In the genomic region with DNA sequence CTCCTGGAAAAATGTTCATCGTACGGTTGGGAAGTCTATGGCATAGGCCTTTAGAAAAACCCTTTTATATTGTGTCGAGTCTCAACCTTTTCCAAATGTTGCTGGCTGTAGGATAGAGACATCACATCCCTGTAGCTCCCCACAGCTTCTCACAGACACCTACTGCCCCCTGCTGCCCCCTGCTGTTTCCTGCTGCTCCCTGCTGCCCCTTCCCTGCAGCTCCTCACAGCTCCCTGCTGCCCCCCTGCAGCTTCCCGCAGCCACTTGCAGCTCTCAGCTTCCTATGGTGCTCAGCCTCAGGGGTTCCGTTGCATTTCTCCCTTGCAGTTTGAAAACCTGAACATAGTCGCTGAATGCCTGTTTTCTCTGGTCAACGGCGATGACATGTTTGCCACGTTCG, we compare ENCODE assay signal across 15 mouse cellular contexts. TPM values are rescaled to one million over a fixed set of nuclear protein-coding genes. Genes with fewer than 3 reads are reported as not detected.
DNase-seq lines count a peak whose midpoint lies in the region; ATAC-seq and TF ChIP-seq lines count a peak whose summit lies in the region.
"Had no signal": no experiment of that assay in that cellular context is flagged by ENCODE, and none has a peak within 500 bp of the region (broad histone marks: within the 10 kb centered on the region; RNA-seq: fewer than 3 reads in every experiment).

No protein-coding gene starts in this region.

- no peak overlapping the region for H3K4me2 ChIP-seq in hindbrain, postnatal 0 days (ENCODE audit: low read depth, low read length)
- no peak overlapping the region for H3K4me2 ChIP-seq in hindbrain, embryonic 14.5 days (replicated peaks)
- no peak overlapping the region for H3K4me2 ChIP-seq in midbrain, postnatal 0 days (ENCODE audit: low read depth, low read length, poor library complexity, severe bottlenecking)
- no peak overlapping the region for H3K4me2 ChIP-seq in midbrain, embryonic 15.5 days
- H3K4me2 ChIP-seq: limb, embryonic 12.5 days; neural tube, embryonic 13.5 days had no signal

- no peaks in the 10 kb centered on the region for H3K9me3 ChIP-seq in hindbrain, postnatal 0 days (ENCODE audit: low read length)
- no peaks in the 10 kb centered on the region for H3K9me3 ChIP-seq in hindbrain, embryonic 14.5 days (ENCODE audit: control insufficient read depth, low read length)
- H3K9me3 ChIP-seq in midbrain, postnatal 0 days (ENCODE audit: low read length): no peaks in the 10 kb centered on the region
- no peaks in the 10 kb centered on the region for H3K9me3 ChIP-seq in midbrain, embryonic 15.5 days
- H3K9me3 ChIP-seq: limb, embryonic 12.5 days had no signal

- no peak overlapping the region for H3K4me3 ChIP-seq in hindbrain, postnatal 0 days (ENCODE audit: low read length)
- no peak overlapping the region for H3K4me3 ChIP-seq in hindbrain, embryonic 14.5 days (replicated peaks; ENCODE audit: low read length)
- no peak overlapping the region for H3K4me3 ChIP-seq in midbrain, postnatal 0 days (ENCODE audit: low read depth, low read length)
- no peak overlapping the region for H3K4me3 ChIP-seq in midbrain, embryonic 15.5 days
- H3K4me3 ChIP-seq: limb, embryonic 12.5 days; neural tube, embryonic 13.5 days had no signal

- no peaks in the 10 kb centered on the region for H3K4me1 ChIP-seq in hindbrain, postnatal 0 days (ENCODE audit: insufficient read depth, low read length)
- peaks cover 10% of the 10 kb centered on the region; the same call in 1 of the 2 replicates for H3K4me1 ChIP-seq in hindbrain, embryonic 14.5 days (replicated peaks; ENCODE audit: control insufficient read depth, insufficient read depth, low read length)
- no peaks in the 10 kb centered on the region for H3K4me1 ChIP-seq in midbrain, postnatal 0 days (ENCODE audit: insufficient read depth, low read length)
- peaks cover 9% of the 10 kb centered on the region; the same call in 1 of the 2 replicates for H3K4me1 ChIP-seq in midbrain, embryonic 15.5 days
- H3K4me1 ChIP-seq: limb, embryonic 12.5 days had no signal

- DNase-seq in hindbrain, postnatal 0 days (ENCODE audit: low spot score): no peak
- DNase-seq in hindbrain, embryonic 14.5 days (ENCODE audit: low spot score): no peak
- no peak for DNase-seq in midbrain, postnatal 0 days (ENCODE audit: low spot score)
- DNase-seq in R1 (ENCODE audit: low read depth, low spot score): peak; percentile 13
- DNase-seq in splenic B cell, adult 2 months (ENCODE audit: low read depth, low spot score): peak; percentile 29
- DNase-seq in left cerebral cortex, adult 18-20 months (ENCODE audit: low spot score in 2 of 2): no peak
- no peak for DNase-seq in ovary, postnatal 10 days (ENCODE audit: low spot score)
- DNase-seq: cerebellum, adult 2 months; heart, postnatal 4 days; kidney, adult 11 months; lung, postnatal 10 days; midbrain, embryonic 14.5 days had no signal

- no peak overlapping the region for H3K9ac ChIP-seq in hindbrain, postnatal 0 days (replicated peaks; ENCODE audit: low read length)
- H3K9ac ChIP-seq in hindbrain, embryonic 14.5 days: no peak overlapping the region
- H3K9ac ChIP-seq in midbrain, postnatal 0 days (replicated peaks; ENCODE audit: low read length, poor library complexity, severe bottlenecking): no peak overlapping the region
- H3K9ac ChIP-seq in midbrain, embryonic 15.5 days: no peak overlapping the region
- H3K9ac ChIP-seq: limb, embryonic 12.5 days; neural tube, embryonic 13.5 days had no signal

- no peak overlapping the region for H3K27ac ChIP-seq in hindbrain, postnatal 0 days
- H3K27ac ChIP-seq in hindbrain, embryonic 14.5 days: no peak overlapping the region
- no peak overlapping the region for H3K27ac ChIP-seq in midbrain, postnatal 0 days (ENCODE audit: low read depth, low read length)
- H3K27ac ChIP-seq in midbrain, embryonic 15.5 days: no peak overlapping the region
- H3K27ac ChIP-seq: limb, embryonic 12.5 days; neural tube, embryonic 13.5 days had no signal

- H3K36me3 ChIP-seq in hindbrain, postnatal 0 days (ENCODE audit: insufficient read depth, low read length): no peaks in the 10 kb centered on the region
- H3K36me3 ChIP-seq in hindbrain, embryonic 14.5 days (replicated peaks; ENCODE audit: control insufficient read depth, insufficient read depth): no peaks in the 10 kb centered on the region
- no peaks in the 10 kb centered on the region for H3K36me3 ChIP-seq in midbrain, postnatal 0 days (ENCODE audit: insufficient read depth, low read length)
- H3K36me3 ChIP-seq in midbrain, embryonic 15.5 days (replicated peaks): no peaks in the 10 kb centered on the region
- H3K36me3 ChIP-seq in splenic B cell, adult 2 months (ENCODE audit: control insufficient read depth, insufficient read depth, low read length, poor library complexity, severe bottlenecking): no peaks in the 10 kb centered on the region; the same call in 1 of the 2 replicates
- H3K36me3 ChIP-seq: limb, embryonic 12.5 days; neural tube, embryonic 13.5 days had no signal

- ATAC-seq in hindbrain, postnatal 0 days: no peak
- ATAC-seq in hindbrain, embryonic 14.5 days (ENCODE audit: low FRiP score): no peak
- no peak for ATAC-seq in midbrain, postnatal 0 days (ENCODE audit: low FRiP score)
- ATAC-seq in midbrain, embryonic 15.5 days (replicated peaks): no peak

- WGBS in hindbrain, postnatal 0 days: 64% methylated on average over 10 of the region's 10 CpGs
- 66% methylated on average over 10 of the region's 10 CpGs for WGBS in hindbrain, embryonic 14.5 days
- 68% methylated on average over 10 of the region's 10 CpGs for WGBS in midbrain, postnatal 0 days
- 65% methylated on average over 10 of the region's 10 CpGs for WGBS in midbrain, embryonic 15.5 days

- TF ChIP-seq CTCF in hindbrain, postnatal 0 days (IDR thresholded peaks at IDR 0.05; ENCODE audit: low read depth): peak; percentile 26
- peak; percentile 37 for TF ChIP-seq CTCF in midbrain, postnatal 0 days (IDR thresholded peaks at IDR 0.05)

- no peaks in the 10 kb centered on the region for H3K27me3 ChIP-seq in hindbrain, postnatal 0 days (ENCODE audit: insufficient read depth, low read length)
- H3K27me3 ChIP-seq in hindbrain, embryonic 14.5 days (ENCODE audit: control insufficient read depth, insufficient read depth, low read length): no peaks in the 10 kb centered on the region
- no peaks in the 10 kb centered on the region for H3K27me3 ChIP-seq in midbrain, postnatal 0 days (ENCODE audit: insufficient read depth, low read length)
- no peaks in the 10 kb centered on the region for H3K27me3 ChIP-seq in midbrain, embryonic 15.5 days (replicated peaks)
- H3K27me3 ChIP-seq in splenic B cell, adult 2 months (ENCODE audit: control insufficient read depth, insufficient read depth, low read length, poor library complexity, severe bottlenecking): no peaks in the 10 kb centered on the region
- H3K27me3 ChIP-seq: limb, embryonic 12.5 days had no signal

RNA-seq across cellular contexts. Expression of a gene that starts 30.8 kb away (rescaled TPM):
- total RNA-seq in hindbrain, postnatal 0 days (2014; rRNA removed): 0.58 and 0.90 TPM in 2 replicates
- polyA plus RNA-seq in hindbrain, postnatal 0 days (2015; fragmentation: Nextera tagmentation; extraction: Ambion mirVana): 0.50 and 0.68 TPM in 2 replicates
- 0.37 and 0.81 TPM in 2 replicates for polyA plus RNA-seq in hindbrain, embryonic 14.5 days (2014; fragmentation: Nextera tagmentation; extraction: Ambion mirVana)
- total RNA-seq in midbrain, postnatal 0 days (2014; rRNA removed): 0.66 and 1.6 TPM in 2 replicates
- 0.31 and 0.55 TPM in 2 replicates for polyA plus RNA-seq in midbrain, postnatal 0 days (2015; fragmentation: Nextera tagmentation; extraction: Ambion mirVana)
- 0.22 and 0.61 TPM in 2 replicates for polyA plus RNA-seq in midbrain, embryonic 15.5 days (2015; fragmentation: Nextera tagmentation; extraction: Ambion mirVana)
- total RNA-seq in left cerebral cortex, adult 18-20 months (2021): under 1 TPM; 0.28 to 0.40 TPM

RNA-seq across cellular contexts. Expression of a gene that starts 40.3 kb away (rescaled TPM):
- total RNA-seq in hindbrain, postnatal 0 days (2014; rRNA removed): not detected in 2 replicates
- 0.23 and 0.33 TPM in 2 replicates for polyA plus RNA-seq in hindbrain, postnatal 0 days (2015; fragmentation: Nextera tagmentation; extraction: Ambion mirVana)
- 0.11 TPM in 1 of 2 replicates, not detected in the other for polyA plus RNA-seq in hindbrain, embryonic 14.5 days (2014; fragmentation: Nextera tagmentation; extraction: Ambion mirVana)
- total RNA-seq in midbrain, postnatal 0 days (2014; rRNA removed): 0.16 TPM in 1 of 2 replicates, not detected in the other
- 0.09 and 0.43 TPM in 2 replicates for polyA plus RNA-seq in midbrain, postnatal 0 days (2015; fragmentation: Nextera tagmentation; extraction: Ambion mirVana)
- 0.13 and 0.18 TPM in 2 replicates for polyA plus RNA-seq in midbrain, embryonic 15.5 days (2015; fragmentation: Nextera tagmentation; extraction: Ambion mirVana)
- total RNA-seq in left cerebral cortex, adult 18-20 months (2021): not detected

Comparison
In these comparisons a context has a peak if more than half of its experiments do, and no peak if none do; other contexts are left out.
1. DNase-seq: peak in R1 (single experiment) and splenic B cell, adult 2 months (single experiment); none in hindbrain, postnatal 0 days (single experiment), hindbrain, embryonic 14.5 days (single experiment), midbrain, postnatal 0 days (single experiment), left cerebral cortex, adult 18-20 months (0 of 2) and ovary, postnatal 10 days (single experiment).